Mouse (Mus musculus) large intestine, adult 2 months (tissue): Measurements from ENCODE around the gene Usp1. TPM values are rescaled to one million over a fixed set of nuclear protein-coding genes. Genes with fewer than 3 reads are reported as not detected.
"Not testable (repeated sequence)": the region's sequence is repeated elsewhere in the genome, so short reads cannot be mapped to it uniquely, and the experiment has no call there.

Experiments used
- DNase-seq: peaks from one replicate; pipeline ENCODE4 v3.0.0-alpha.2; 2012; ENCODE audit warnings: low read depth, low spot score
- WGBS: fragments of 180-500 bp; shearing (Covaris S2); methylation state at CpG from one replicate; pipeline ENCODE4 v1.1.7; 2018; 5-methylcytosine and 5-hydroxymethylcytosine counted together
- polyA plus RNA-seq: library from polyadenylated mRNA; depleted of rRNA; stranded (reverse); fragments of >200 nt; gene quantifications from 2 replicates; pipeline ENCODE4 v1.2.3, GENCODE M21; 2012; rRNA removed

The Usp1 gene
- polyA plus RNA-seq, 1 experiment = 14.7 TPM

DNA sequence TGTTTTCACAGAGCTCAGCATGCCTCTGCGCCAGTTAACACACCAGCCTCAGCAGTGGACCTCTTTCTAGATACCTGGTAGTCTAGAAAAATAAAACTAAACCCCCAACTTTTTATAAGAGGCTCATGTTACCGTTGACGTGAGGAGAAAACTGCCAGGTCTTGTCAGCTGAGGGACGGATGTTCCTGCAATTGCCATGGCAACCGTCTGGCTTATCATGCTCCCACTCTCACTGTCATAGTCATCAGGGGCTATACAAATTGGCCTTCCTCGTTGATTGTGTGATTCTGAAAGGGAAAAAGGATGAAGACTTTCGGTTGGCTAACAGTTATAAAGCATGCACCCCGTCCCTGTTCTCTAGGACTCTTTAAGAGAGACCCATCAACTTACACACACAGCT lies 52.1 kb downstream of the Usp1 start:
- WGBS = 79% methylated on average over 8 of the region's 8 CpGs
- DNase-seq = no peak

DNA sequence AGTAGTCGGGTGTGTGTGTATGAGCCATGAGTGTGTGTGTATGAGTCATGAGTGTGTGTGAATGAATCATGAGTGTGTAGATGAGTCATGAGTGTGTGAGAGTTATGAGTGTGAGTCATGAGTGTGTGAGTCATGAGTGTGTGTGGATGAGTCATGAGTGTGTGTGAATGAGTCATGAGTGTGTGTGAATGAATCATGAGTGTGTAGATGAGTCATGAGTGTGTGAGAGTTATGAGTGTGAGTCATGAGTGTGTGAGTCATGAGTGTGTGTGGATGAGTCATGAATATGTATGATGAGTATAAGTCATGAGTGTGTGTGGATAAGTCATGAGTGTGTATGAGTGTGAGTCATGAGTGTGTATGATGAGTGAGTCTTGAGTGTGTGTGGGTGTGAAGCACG lies 54.7 kb downstream of the Usp1 start:
- DNase-seq = not testable (repeated sequence)
- 94% methylated on average over 2 of the region's 2 CpGs for WGBS

DNA sequence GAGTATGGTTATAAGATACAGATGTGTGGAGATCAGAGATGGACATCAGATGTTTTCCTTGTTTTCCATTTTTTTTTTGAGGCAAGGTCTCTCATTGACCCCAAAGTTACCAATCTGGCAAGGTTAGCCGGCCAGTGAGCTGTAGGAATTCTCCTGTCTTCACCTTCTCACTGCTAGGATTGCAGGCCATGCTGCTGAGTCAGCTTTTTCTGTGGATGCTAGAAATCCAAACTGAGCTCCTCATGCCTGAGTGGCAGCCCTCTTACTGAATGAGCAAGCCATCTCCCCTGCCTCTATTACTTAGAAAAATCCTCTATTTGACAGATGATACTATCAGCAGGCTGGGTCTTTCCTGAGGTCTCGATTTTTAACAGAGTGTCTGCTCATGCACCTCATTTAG lies 55.1 kb downstream of the Usp1 start:
- 94% methylated on average over 2 of the region's 2 CpGs for WGBS
- no peak for DNase-seq

DNA sequence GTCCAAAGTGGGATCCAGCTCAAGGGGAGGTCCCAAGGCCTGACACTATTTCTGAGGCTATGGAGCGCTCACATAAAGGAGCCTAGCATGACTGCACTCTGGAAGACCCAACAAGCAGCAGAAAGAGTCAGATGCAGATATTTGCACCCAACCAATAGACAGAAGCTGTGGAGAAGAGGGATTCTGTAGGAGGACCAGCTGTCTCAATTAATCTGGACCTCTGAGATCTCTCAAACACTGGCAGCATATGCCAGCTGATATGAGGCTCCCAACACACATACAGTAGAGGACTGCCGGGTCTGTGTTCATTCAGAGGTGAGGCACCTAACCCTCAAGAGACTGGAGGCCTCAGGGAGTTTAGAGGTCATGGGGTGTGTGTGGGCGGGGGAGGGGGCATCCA lies 56.4 kb downstream of the Usp1 start:
- DNase-seq = not testable (repeated sequence)
- WGBS = 91% methylated on average over 3 of the region's 3 CpGs

DNA sequence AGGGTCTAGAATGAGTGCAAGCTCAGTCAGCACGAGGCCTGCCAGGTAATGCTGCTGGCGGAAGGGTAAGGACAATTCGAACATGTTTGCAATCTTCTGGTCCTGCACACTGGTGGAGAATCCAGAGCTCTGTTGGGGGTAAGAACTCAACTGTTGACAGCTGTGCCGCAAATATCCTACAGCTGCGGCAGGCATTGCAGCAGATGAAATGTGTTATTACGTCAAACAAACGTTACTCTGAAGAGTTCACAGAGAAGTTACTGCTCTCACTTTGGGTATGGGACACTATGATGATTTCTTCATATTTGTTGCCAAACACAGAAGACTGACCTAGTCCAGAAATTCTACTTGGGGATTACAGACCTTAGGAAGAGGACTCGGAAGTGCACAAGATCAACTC lies 61.1 kb downstream of the Usp1 start:
- DNase-seq = no peak
- 84% methylated on average over 8 of the region's 8 CpGs for WGBS

Other genes with a start within 250 kb of the Usp1 start
- gene L1td1, start 197.1 kb upstream of the Usp1 start, polyA plus RNA-seq = not detected in 2 replicates
- 0.19 and 0.33 TPM in 2 replicates for gene Kank4, start 106.3 kb upstream of the Usp1 start, polyA plus RNA-seq
- not detected in 2 replicates for gene I0C0044D17Rik, start 100.0 kb upstream of the Usp1 start, polyA plus RNA-seq
- not detected in 2 replicates for gene Angptl3, start 107.1 kb downstream of the Usp1 start, polyA plus RNA-seq
- 18.0 and 25.3 TPM in 2 replicates for gene Dock7, start 197.1 kb downstream of the Usp1 start, polyA plus RNA-seq